Mouse (Mus musculus): ENCODE data around the gene Ezh1.

DNA sequence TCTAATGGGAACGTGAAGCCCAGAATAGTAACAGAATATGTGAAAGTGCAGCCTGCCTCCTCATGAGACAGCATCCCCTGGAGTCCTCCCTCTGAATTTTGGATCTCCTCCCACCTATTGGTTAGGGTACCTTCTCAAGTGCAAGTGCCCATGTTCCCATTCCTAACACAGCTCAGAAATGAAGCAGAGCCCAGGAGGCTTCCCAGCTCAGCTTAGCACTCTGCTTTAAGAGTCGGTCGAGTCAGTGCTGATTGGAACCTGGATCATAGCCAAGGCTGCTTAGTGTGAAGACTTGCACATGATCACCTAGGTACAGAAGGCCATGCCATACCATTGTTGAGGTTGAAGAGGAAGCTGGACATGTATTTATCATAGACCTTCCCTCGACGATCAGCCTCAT is 32.1 kb downstream of the Ezh1 start:
- no peak for TF ChIP-seq CTCF (IDR thresholded peaks at IDR 0.05; ENCODE audit: control insufficient read depth, insufficient read depth, insufficient read length)
- TF ChIP-seq FOSL1 (IDR thresholded peaks at IDR 0.05; ENCODE audit: insufficient read depth, low read length, poor library complexity, severe bottlenecking) = no peak
- TF ChIP-seq MAX (IDR thresholded peaks at IDR 0.05) = no peak
- TF ChIP-seq MYOD1 (IDR thresholded peaks at IDR 0.05; ENCODE audit: control insufficient read depth, insufficient read length, low read depth) = no peak
- no peak for TF ChIP-seq CEBPB (IDR thresholded peaks at IDR 0.05; ENCODE audit: low read depth)
- no peak for TF ChIP-seq MYOG (IDR thresholded peaks at IDR 0.05; ENCODE audit: control insufficient read depth, extremely low read depth, insufficient read length)
- TF ChIP-seq USF1 (IDR thresholded peaks at IDR 0.05; ENCODE audit: low read depth) = no peak

Measured in C2C12 (cell line).